ENCODE assay signal across 1 mouse cellular context in the genomic region with DNA sequence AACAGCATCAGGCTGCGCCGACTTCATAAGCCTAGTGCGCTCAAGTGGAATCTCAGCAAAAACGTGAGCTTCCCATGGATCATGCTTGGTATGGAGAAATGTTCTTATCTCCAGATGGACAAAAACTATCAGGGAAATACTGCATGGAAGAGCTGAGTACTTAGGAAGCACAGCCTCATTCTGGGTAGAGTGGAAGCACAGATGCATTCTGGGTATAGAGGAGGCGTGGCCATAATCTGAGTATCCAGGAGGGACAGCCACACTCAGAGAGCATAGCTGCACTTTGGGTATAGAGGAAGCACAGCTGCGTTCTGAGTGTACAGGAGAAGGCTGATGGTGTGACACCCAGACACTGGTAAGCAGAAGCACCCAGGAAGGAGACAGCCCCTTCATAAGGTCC.
A peak's percentile ranks its signal among the peaks of the same experiment; 100 is the strongest.
TF ChIP-seq lines count a peak whose summit lies in the region.

No protein-coding gene starts in this region.

TF ChIP-seq in MEL, 35 proteins besides CTCF, POLR2A, EP300 and RAD21 (continued from another document):
- no peak for TF ChIP-seq MEF2A (IDR thresholded peaks at IDR 0.05; ENCODE audit: extremely low read depth, insufficient replicate concordance, low read depth, low read length, poor library complexity, severe bottlenecking)
- peak; percentile 64 for TF ChIP-seq MYC (IDR thresholded peaks at IDR 0.05; ENCODE audit: low read depth, low read length)
- no peak for TF ChIP-seq NRF1 (IDR thresholded peaks at IDR 0.05; ENCODE audit: insufficient read depth, low read depth, low read length, poor library complexity, severe bottlenecking)
- no peak for TF ChIP-seq GATA1 (IDR thresholded peaks at IDR 0.05; ENCODE audit: low read depth, low read length)
- TF ChIP-seq ZNF384 (IDR thresholded peaks at IDR 0.05; ENCODE audit: low read depth, low read length) = no peak
- no peak for TF ChIP-seq USF2 (IDR thresholded peaks at IDR 0.05; ENCODE audit: borderline replicate concordance in 1 of 2, insufficient read depth in 1 of 2, low read depth in 1 of 2, low read length in 2 of 2)
- TF ChIP-seq ELF1 (IDR thresholded peaks at IDR 0.05; ENCODE audit: low read depth, low read length) = no peak
- TF ChIP-seq GABPA (IDR thresholded peaks at IDR 0.05; ENCODE audit: low read depth, low read length) = no peak
- TF ChIP-seq MAFK (IDR thresholded peaks at IDR 0.05; ENCODE audit: borderline replicate concordance, low read depth, low read length) = no peak
- peak; percentile 62 for TF ChIP-seq HCFC1 (IDR thresholded peaks at IDR 0.05; ENCODE audit: low read depth, low read length)
- TF ChIP-seq MYB (IDR thresholded peaks at IDR 0.05; ENCODE audit: low read depth, low read length) = no peak
- TF ChIP-seq SIN3A (IDR thresholded peaks at IDR 0.05; ENCODE audit: low read length) = peak; percentile 69
- TF ChIP-seq TBP (IDR thresholded peaks at IDR 0.05; ENCODE audit: low read depth, low read length) = peak; percentile 86
- no peak for TF ChIP-seq MAZ (IDR thresholded peaks at IDR 0.05; ENCODE audit: low read depth, low read length)
- TF ChIP-seq MXI1 (IDR thresholded peaks at IDR 0.05; ENCODE audit: low read depth, low read length) = 0 out of 2 replicates have a peak, but pooled peaks have one; percentile 0
- TF ChIP-seq KAT2A (conservative IDR thresholded peaks at IDR 0.05; ENCODE audit: low read depth, low read length) = no peak
- TF ChIP-seq BHLHE40 (IDR thresholded peaks at IDR 0.05; ENCODE audit: borderline replicate concordance, low read depth, low read length) = no peak
- TF ChIP-seq ZC3H11A (IDR thresholded peaks at IDR 0.05; ENCODE audit: low read depth, low read length) = no peak
- TF ChIP-seq RCOR1 (IDR thresholded peaks at IDR 0.05; ENCODE audit: low read depth, low read length) = no peak
TF ChIP-seq in MEL: peak in this region for 8.
